8 mouse cellular contexts compared by ENCODE assay signal in the genomic region with DNA sequence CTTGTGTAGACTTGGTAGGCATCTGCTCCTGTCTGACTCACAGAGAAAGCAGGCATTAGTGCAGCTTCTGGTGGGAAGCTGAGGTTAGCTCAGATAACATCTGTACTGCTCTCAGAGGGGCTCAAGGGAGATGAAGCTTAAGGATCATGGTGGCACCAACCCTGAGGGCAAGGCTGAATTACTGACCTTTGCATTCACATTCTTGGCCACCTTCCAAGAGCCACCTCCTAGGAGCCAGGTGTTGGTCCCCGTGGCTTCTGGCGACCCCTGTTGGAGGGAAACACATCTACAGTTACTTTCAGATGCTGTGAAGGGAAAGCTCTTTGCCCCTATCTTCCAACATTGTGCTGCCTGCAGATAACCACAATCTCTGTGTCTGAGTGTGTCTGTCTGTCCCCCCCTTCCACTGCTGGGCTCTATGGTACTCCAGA. TPM values are rescaled to one million over a fixed set of nuclear protein-coding genes. Genes with fewer than 3 reads are reported as not detected.
DNase-seq lines count a peak whose midpoint lies in the region; TF ChIP-seq lines count a peak whose summit lies in the region.

No protein-coding gene starts in this region.

- TF ChIP-seq POLR2A in cerebellum, adult 2 months (IDR thresholded peaks at IDR 0.05; ENCODE audit: borderline replicate concordance, insufficient read depth, low read length) = no peak

- H3K27me3 ChIP-seq in cerebellum, adult 2 months (ENCODE audit: control insufficient read depth, insufficient read depth, low read length) = no peaks in the 10 kb centered on the region

- peak; percentile 62 for TF ChIP-seq CTCF in cerebellum, adult 2 months (IDR thresholded peaks at IDR 0.05; ENCODE audit: borderline replicate concordance, insufficient read depth, low read depth, low read length)

- H3K27ac ChIP-seq in cerebellum, adult 2 months (ENCODE audit: insufficient read depth, low read length) = no peak overlapping the region

- intact Hi-C loops in heart, postnatal 10 days (cut with DNase I) = loop anchor here (2.0 to 10.0 kb wide), 2 partner anchors 34 to 268 kb away; a partner anchor contains a TSS

- peaks cover 3% of the 10 kb centered on the region; the same call in 1 of the 2 replicates for H3K4me1 ChIP-seq in cerebellum, adult 2 months (ENCODE audit: control insufficient read depth, insufficient read depth, low read length)

- DNase-seq in cerebellum, adult 2 months = peak in 1 of 2 experiments; percentile 37
- no peak for DNase-seq in cerebellum, adult 18-20 months
- DNase-seq in A20 (ENCODE audit: low read depth, low spot score) (peak; percentile 80), liver (peak; percentile 66)
- peak; percentile 55 for DNase-seq in adrenal gland, postnatal 25 days
- DNase-seq in heart, postnatal 10 days = peak; percentile 70 to 81
- DNase-seq in retina, embryonic 14.5 days (ENCODE audit: low spot score) = peak; percentile 63
- no peak for DNase-seq in ovary, postnatal 10 days (ENCODE audit: low spot score)

- WGBS in cerebellum, adult 2 months = 4% methylated on average over 2 of the region's 2 CpGs

- H3K4me3 ChIP-seq in cerebellum, adult 2 months (replicated peaks; ENCODE audit: insufficient read depth, low read depth, low read length) = no peak overlapping the region

RNA-seq across cellular contexts. Expression of a gene that starts 4.2 kb away (rescaled TPM):
- polyA plus RNA-seq in cerebellum, adult 2 months (2012; rRNA removed) = 12.1 and 12.3 TPM in 2 replicates
- 295 and 303 TPM in 2 replicates for total RNA-seq in adrenal gland, postnatal 25 days (2021)
- total RNA-seq in heart, postnatal 10 days (2021) = 10 to 100 TPM; 50.2 to 67.2 TPM

RNA-seq across cellular contexts. Expression of a gene that starts 10.0 kb away (rescaled TPM):
- polyA plus RNA-seq in cerebellum, adult 2 months (2012; rRNA removed) = not detected in 2 replicates
- total RNA-seq in adrenal gland, postnatal 25 days (2021) = not detected in 2 replicates
- not detected for total RNA-seq in heart, postnatal 10 days (2021)

RNA-seq across cellular contexts. Expression of a gene that starts 33.2 kb away (rescaled TPM):
- polyA plus RNA-seq in cerebellum, adult 2 months (2012; rRNA removed) = 0.59 TPM in 1 of 2 replicates, not detected in the other
- total RNA-seq in adrenal gland, postnatal 25 days (2021) = not detected in 2 replicates
- not detected for total RNA-seq in heart, postnatal 10 days (2021)

Comparison
In these comparisons a context has a peak if more than half of its experiments do, and no peak if none do; other contexts are left out.
1. DNase-seq: peak in A20 (single experiment), adrenal gland, postnatal 25 days (single experiment), heart, postnatal 10 days (2 of 2), liver (single experiment) and retina, embryonic 14.5 days (single experiment); none in cerebellum, adult 18-20 months (0 of 2) and ovary, postnatal 10 days (single experiment).